Mouse (Mus musculus) ES-E14 (cell line): ENCODE results near the gene Tnfsf13b. TPM values are rescaled to one million over a fixed set of nuclear protein-coding genes. Genes with fewer than 3 reads are reported as not detected.
A peak's percentile ranks its signal among the peaks of the same experiment; 100 is the strongest.

ENCODE experiments used
- DNase-seq: peaks from one replicate; pipeline ENCODE4 v3.0.0-alpha.2; 2013; ENCODE audit warnings: low read depth, low spot score
- H3K27ac ChIP-seq: 2 replicates; pipeline ENCODE4 v1.5.1; 2012; ENCODE audit warnings: low read depth, mild to moderate bottlenecking, low read length, moderate library complexity, mixed read lengths; ENCODE audit not compliant: poor library complexity, insufficient read depth, severe bottlenecking
- H3K36me3 ChIP-seq: 2 replicates; pipeline ENCODE4 v1.6.1; 2012; ENCODE audit warnings: mild to moderate bottlenecking, low read length, moderate library complexity, mixed read lengths; ENCODE audit not compliant: control insufficient read depth, poor library complexity, insufficient read depth, severe bottlenecking
- H3K4me1 ChIP-seq, 2 experiments: fragments of 150-350 bp in 1 of 2; sonication (generic) in 1 of 2; 2 replicates each; pipeline ENCODE4 v1.6.1; 2012; ENCODE audit warnings: low read length in 2 of 2, mild to moderate bottlenecking in 1 of 2, mixed read lengths in 1 of 2; ENCODE audit not compliant: control insufficient read depth in 2 of 2, insufficient read depth in 2 of 2, poor library complexity in 1 of 2
- H3K4me3 ChIP-seq, 2 experiments: fragments of 150-350 bp in 1 of 2; sonication (generic) in 1 of 2; 2 replicates each; pipeline ENCODE4 v1.5.1; 2012; ENCODE audit warnings: low read length in 2 of 2, low read depth in 1 of 2, mild to moderate bottlenecking in 1 of 2, mixed read lengths in 1 of 2; ENCODE audit not compliant: insufficient read depth in 1 of 2, poor library complexity in 1 of 2, severe bottlenecking in 1 of 2
- H3K9ac ChIP-seq: 2 replicates; pipeline ENCODE4 v1.6.1; 2012; ENCODE audit warnings: low read depth, mild to moderate bottlenecking, low read length, mixed read lengths; ENCODE audit not compliant: poor library complexity, insufficient read depth, severe bottlenecking
- H3K9me3 ChIP-seq: fragments of 150-350 bp; sonication (generic); 2 replicates; pipeline ENCODE4 v1.6.1; 2012; ENCODE audit warnings: low read depth, mild to moderate bottlenecking, low read length; ENCODE audit not compliant: control insufficient read depth, insufficient read depth
- CHD2 ChIP-seq: IDR thresholded peaks from 2 replicates; pipeline ENCODE4 v1.6.1; 2014; ENCODE audit warnings: mild to moderate bottlenecking, low read depth, low read length, inconsistent platforms
- HCFC1 ChIP-seq: IDR thresholded peaks from 2 replicates; pipeline ENCODE4 v1.6.1; 2012; ENCODE audit warnings: low read length, inconsistent platforms, borderline replicate concordance; ENCODE audit not compliant: insufficient read depth
- MAFK ChIP-seq: IDR thresholded peaks from 2 replicates; pipeline ENCODE4 v1.6.1; 2014; ENCODE audit warnings: mild to moderate bottlenecking, low read depth, low read length, inconsistent platforms; ENCODE audit not compliant: insufficient read depth
- ZC3H11A ChIP-seq: IDR thresholded peaks from 2 replicates; pipeline ENCODE4 v1.6.1; 2012; ENCODE audit warnings: low read depth, mild to moderate bottlenecking, inconsistent platforms, low read length, borderline replicate concordance
- ZNF384 ChIP-seq: IDR thresholded peaks from 2 replicates; pipeline ENCODE4 v1.6.1; 2012; ENCODE audit warnings: low read depth, low read length, inconsistent platforms
- in situ Hi-C, 2 experiments: fragments of 600-800 bp; cut with MboI; formaldehyde crosslinking; loops; one replicate each; pipeline ENCODE4 v1.15.1; 2025; ENCODE audit warnings: low sequenced_read_pairs in 2 of 2, inconsistent platforms in 1 of 2; ENCODE audit not compliant: unreplicated experiment in 2 of 2
- total RNA-seq: library from RNA; depleted of rRNA; stranded (reverse); fragments of 300-350 nt; gene quantifications from 2 replicates; pipeline ENCODE4 v1.2.3, GENCODE M21; 2012

Tnfsf13b gene
- total RNA-seq, 1 experiment = 0.31 TPM

DNA sequence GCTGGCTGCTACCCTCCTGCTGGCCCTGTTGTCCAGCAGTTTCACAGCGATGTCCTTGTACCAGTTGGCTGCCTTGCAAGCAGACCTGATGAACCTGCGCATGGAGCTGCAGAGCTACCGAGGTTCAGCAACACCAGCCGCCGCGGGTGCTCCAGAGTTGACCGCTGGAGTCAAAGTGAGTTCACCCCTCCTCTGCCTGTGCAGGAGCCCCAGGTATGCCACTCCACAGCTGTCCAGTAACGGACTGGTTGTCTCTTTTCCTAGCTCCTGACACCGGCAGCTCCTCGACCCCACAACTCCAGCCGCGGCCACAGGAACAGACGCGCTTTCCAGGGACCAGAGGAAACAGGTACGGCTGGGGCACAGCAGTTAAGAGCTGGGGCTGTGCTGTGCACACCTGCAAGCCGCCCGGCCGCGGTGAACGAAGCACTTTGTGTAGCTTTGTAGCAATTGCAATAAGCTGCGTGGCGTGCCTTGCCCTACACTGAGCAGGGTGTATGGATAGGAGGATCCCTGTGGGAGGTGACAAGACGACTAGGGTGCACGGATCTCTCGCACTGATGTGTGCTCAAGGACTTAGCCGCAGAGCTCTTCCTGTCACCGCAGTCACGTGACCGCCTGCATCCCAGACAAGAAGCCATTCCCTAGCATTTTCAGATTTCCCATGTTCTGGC lies 856 bp downstream of the Tnfsf13b start:
- H3K36me3 ChIP-seq = no peaks in the 10 kb centered on the region
- H3K4me1 ChIP-seq = no peaks in the 10 kb centered on the region
- H3K9me3 ChIP-seq = no peaks in the 10 kb centered on the region
- in situ Hi-C loops = no loop called here
- H3K9ac ChIP-seq = peak overlapping the region; percentile 40
- no peak overlapping the region for H3K27ac ChIP-seq
- TF ChIP-seq CHD2 (no peak), ZNF384 (no peak), HCFC1 (no peak), MAFK (no peak), ZC3H11A (no peak)
- peak; percentile 42 for DNase-seq
- peak overlapping the region; percentile 65 to 67 for H3K4me3 ChIP-seq

DNA sequence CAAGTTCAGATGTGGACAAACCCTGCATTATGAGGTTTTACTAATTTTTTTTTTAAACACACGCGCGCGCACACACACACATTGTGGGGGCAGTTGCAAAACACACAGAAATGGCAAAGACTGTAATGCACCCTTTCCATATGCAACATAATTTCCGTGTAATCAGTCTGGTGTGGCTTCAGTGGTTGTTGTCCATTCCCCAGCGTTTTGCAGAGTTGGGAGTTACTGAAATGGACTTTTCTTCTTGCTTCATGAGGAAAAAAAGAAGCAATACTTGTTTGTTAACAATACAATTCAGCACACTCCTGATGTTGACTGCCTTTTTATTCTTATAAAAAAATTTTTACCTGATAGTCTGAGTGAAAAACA lies 1.4 kb downstream of the Tnfsf13b start:
- in situ Hi-C loops = no loop called here
- no peak overlapping the region for H3K27ac ChIP-seq
- peak overlapping the region; percentile 65 to 67; a peak in 3 of 4 replicates for H3K4me3 ChIP-seq
- H3K36me3 ChIP-seq = no peaks in the 10 kb centered on the region
- no peaks in the 10 kb centered on the region for H3K4me1 ChIP-seq
- no peak for DNase-seq
- H3K9ac ChIP-seq = no peak overlapping the region
- no peaks in the 10 kb centered on the region for H3K9me3 ChIP-seq
- no peak for TF ChIP-seq MAFK
- no peak for TF ChIP-seq ZNF384
- no peak for TF ChIP-seq CHD2
- no peak for TF ChIP-seq HCFC1
- TF ChIP-seq ZC3H11A = no peak

DNA sequence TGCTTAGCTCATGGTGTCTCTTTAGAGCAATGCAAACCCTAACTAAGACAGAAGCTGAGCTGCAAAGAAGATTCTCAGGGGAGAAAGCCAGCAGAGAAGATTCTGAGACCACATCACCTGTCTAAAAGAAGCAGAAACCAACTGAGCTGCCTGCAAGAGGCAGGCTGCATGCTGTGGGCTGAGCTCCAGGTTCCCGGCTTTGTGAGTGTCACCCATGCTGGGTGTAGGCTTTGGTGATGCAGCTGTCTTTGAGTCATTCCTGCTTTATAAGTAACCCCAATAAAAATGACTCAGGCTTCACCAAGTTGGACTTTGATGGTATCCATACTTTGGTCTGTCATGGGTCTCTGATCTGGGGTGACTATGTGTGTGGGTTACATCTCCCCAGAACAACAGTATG lies 10.0 kb downstream of the Tnfsf13b start:
- no peaks in the 10 kb centered on the region for H3K36me3 ChIP-seq
- DNase-seq = no peak
- H3K4me3 ChIP-seq = no peak overlapping the region
- no peak overlapping the region for H3K27ac ChIP-seq
- in situ Hi-C loops = no loop called here
- no peaks in the 10 kb centered on the region for H3K9me3 ChIP-seq
- H3K9ac ChIP-seq = no peak overlapping the region
- TF ChIP-seq CHD2 = no peak
- no peak for TF ChIP-seq HCFC1
- no peak for TF ChIP-seq ZNF384
- no peak for TF ChIP-seq ZC3H11A
- no peak for TF ChIP-seq MAFK
- no peaks in the 10 kb centered on the region for H3K4me1 ChIP-seq

DNA sequence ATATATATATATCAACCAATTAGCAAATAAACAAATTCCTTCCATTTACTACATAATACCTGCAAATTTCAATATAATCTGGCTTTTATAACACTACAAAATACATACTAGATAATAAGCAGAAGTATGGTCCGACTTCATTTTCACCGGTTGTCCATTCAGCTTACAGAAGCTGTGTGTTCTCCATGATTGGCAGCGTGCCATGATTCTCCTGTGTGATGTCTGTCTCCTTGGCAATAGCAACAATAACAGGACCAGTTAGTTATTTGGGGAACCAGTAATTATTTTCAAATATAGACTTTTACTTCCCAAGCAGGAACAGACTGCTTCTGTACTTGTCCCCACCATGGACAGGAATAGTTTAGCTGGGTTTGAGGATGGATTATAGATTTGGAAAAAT lies 11.0 kb downstream of the Tnfsf13b start:
- H3K9me3 ChIP-seq = no peaks in the 10 kb centered on the region
- H3K4me3 ChIP-seq = no peak overlapping the region
- H3K4me1 ChIP-seq = no peaks in the 10 kb centered on the region
- H3K27ac ChIP-seq = no peak overlapping the region
- TF ChIP-seq CHD2 = no peak
- no peak for TF ChIP-seq ZC3H11A
- no peak for TF ChIP-seq MAFK
- no peak for TF ChIP-seq ZNF384
- no peak for TF ChIP-seq HCFC1
- H3K9ac ChIP-seq = no peak overlapping the region
- DNase-seq = no peak
- H3K36me3 ChIP-seq = no peaks in the 10 kb centered on the region
- in situ Hi-C loops = no loop called here
